Mouse (Mus musculus) ovary, adult 18-20 months (tissue): Measurements from ENCODE around the gene Fam117a.
A peak's percentile ranks its signal among the peaks of the same experiment; 100 is the strongest.

Experiments used
- DNase-seq: peaks from one replicate; pipeline ENCODE4 v3.0.0; 2022; ENCODE audit warnings: low spot score, mixed read lengths

Gene Fam117a

GRCm38 (mm10) chr11:95333209-95333608 lies 3.6 kb upstream of the Fam117a start:
- no peak for DNase-seq

GRCm38 (mm10) chr11:95333805-95334204 lies 3.0 kb upstream of the Fam117a start:
- DNase-seq, result no peak

- DNase-seq, result no peak
These were observed 2.3 kb upstream of the Fam117a start for GRCm38 (mm10) chr11:95334448-95335060.

- DNase-seq, result peak; percentile 37
These were observed 453 bp downstream of the Fam117a start for GRCm38 (mm10) chr11:95337129-95337813.

- DNase-seq, result no peak
These were observed 1.1 kb downstream of the Fam117a start for GRCm38 (mm10) chr11:95337846-95338342.

- no peak for DNase-seq
These were observed 2.7 kb downstream of the Fam117a start for GRCm38 (mm10) chr11:95339471-95340021.

- no peak for DNase-seq
These were observed 3.4 kb downstream of the Fam117a start for GRCm38 (mm10) chr11:95340259-95340658.

- DNase-seq, result no peak
These were observed 3.8 kb downstream of the Fam117a start for GRCm38 (mm10) chr11:95340664-95341063.

- DNase-seq, result no peak
These were observed 6.4 kb downstream of the Fam117a start for GRCm38 (mm10) chr11:95343180-95343579.

- no peak for DNase-seq
These were observed 7.4 kb downstream of the Fam117a start for GRCm38 (mm10) chr11:95344181-95344580.

- no peak for DNase-seq
These were observed 13.5 kb downstream of the Fam117a start for GRCm38 (mm10) chr11:95350289-95350688.

- DNase-seq, result no peak
These were observed 14.1 kb downstream of the Fam117a start for GRCm38 (mm10) chr11:95350960-95351359.

- no peak for DNase-seq
These were observed 15.9 kb downstream of the Fam117a start for GRCm38 (mm10) chr11:95352686-95353085.

GRCm38 (mm10) chr11:95353226-95353625 lies 16.4 kb downstream of the Fam117a start:
- no peak for DNase-seq

- DNase-seq, result no peak
These were observed 17.6 kb downstream of the Fam117a start for GRCm38 (mm10) chr11:95354228-95354944.

GRCm38 (mm10) chr11:95354945-95355660 lies 18.3 kb downstream of the Fam117a start:
- DNase-seq, result no peak

- no peak for DNase-seq
These were observed 18.8 kb downstream of the Fam117a start for GRCm38 (mm10) chr11:95355661-95356011.

GRCm38 (mm10) chr11:95356039-95356438 lies 19.2 kb downstream of the Fam117a start:
- no peak for DNase-seq

GRCm38 (mm10) chr11:95356469-95357273 lies 19.9 kb downstream of the Fam117a start:
- peak; percentile 26 for DNase-seq

- no peak for DNase-seq
These were observed 21.4 kb downstream of the Fam117a start for GRCm38 (mm10) chr11:95358263-95358662.

- DNase-seq, result no peak
These were observed 27.6 kb downstream of the Fam117a start for GRCm38 (mm10) chr11:95364388-95364787.
